Mouse (Mus musculus): ENCODE data around the gene Palm2.

DNA sequence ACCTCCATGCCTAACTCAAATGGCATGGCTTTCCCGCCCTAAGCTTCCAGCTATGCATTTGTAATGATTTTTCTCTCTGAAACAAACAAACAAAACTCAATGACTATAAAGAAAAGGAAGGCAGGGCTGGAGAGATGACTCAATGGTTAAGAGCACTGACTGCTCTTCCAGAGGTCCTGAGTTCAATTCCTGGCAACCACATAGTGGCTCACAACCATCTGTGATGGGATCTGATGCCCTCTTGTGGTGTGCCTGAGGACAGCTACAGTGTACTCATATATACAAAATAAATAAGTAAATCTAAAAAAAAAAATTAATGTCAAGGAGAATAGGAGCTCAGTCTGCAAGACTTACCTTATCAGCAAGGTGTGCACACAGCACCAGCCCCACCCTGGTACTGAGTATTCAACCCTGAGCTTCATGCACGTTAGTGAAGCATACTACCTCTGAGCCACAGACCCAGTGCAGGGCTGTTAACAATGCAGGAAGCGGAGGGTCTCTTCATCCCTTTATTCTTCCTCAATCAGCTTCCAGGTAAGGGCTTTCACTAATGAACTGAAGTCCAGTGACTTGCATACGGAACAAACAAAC lies 12.9 kb downstream of the Palm2 start:
- no peak for TF ChIP-seq CTCF (conservative IDR thresholded peaks at IDR 0.05; ENCODE audit: low read length)
- TF ChIP-seq NANOG (IDR thresholded peaks at IDR 0.05; ENCODE audit: borderline replicate concordance, low read length), result no peak
- TF ChIP-seq POU5F1 (IDR thresholded peaks at IDR 0.05; ENCODE audit: borderline replicate concordance, low read length), result no peak

Measured in E14TG2a.4 (cell line).